Mouse (Mus musculus): ENCODE data around the gene Mgst1. TPM values are rescaled to one million over a fixed set of nuclear protein-coding genes. Genes with fewer than 3 reads are reported as not detected.

The Mgst1 gene
- polyA plus RNA-seq (2017; shearing (Covaris generic)), result not detected

DNA sequence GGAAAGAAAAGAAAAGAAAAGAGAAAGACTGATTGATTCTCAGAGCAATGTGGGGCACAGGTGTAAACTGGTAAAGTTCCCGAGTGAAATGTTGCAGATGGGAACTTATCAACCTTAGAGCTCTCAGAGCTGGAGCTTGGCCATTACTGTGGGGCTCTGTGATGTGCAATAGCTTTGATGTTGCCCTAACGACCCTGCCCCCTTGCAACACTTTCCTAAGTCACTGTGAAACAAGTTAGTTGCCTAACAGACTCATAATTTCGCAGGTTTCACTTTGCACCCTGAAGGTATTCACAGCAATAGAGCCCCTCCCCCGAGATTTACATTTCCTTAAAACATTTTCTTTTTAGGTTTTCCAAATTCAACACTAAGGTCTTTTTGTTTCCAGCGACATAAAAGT is at the start of gene Mgst1:
Mgst1 (plus strand) TSS at position 387 of the 400 bp plus-strand sequence.

Other genes starting within 250 kb of the Mgst1 start
- not detected for gene Slc15a5, start 60.4 kb upstream of the Mgst1 start, polyA plus RNA-seq (2017; shearing (Covaris generic))

Measured in effector memory CD4-positive, alpha-beta T cell, adult 7 months (primary cell).